Mouse (Mus musculus): Measurements from ENCODE around the gene Jpt1.

Gene Jpt1

GRCm38 (mm10) chr11:115475758-115476237 lies 38.4 kb downstream of the Jpt1 start:
- no peak for DNase-seq (ENCODE audit: low read depth, low spot score)

GRCm38 (mm10) chr11:115475025-115475757 lies 39.0 kb downstream of the Jpt1 start, which contains the start of gene Armc7:
Armc7 (plus strand) TSS chr11:115475667.
- peak; percentile 95 for DNase-seq (ENCODE audit: low read depth, low spot score)

- peak; percentile 96 for DNase-seq (ENCODE audit: low read depth, low spot score)
Measured at GRCm38 (mm10) chr11:115473626-115474275, 40.4 kb downstream of the Jpt1 start.

- no peak for DNase-seq (ENCODE audit: low read depth, low spot score)
Measured at GRCm38 (mm10) chr11:115472183-115472582, 42.0 kb downstream of the Jpt1 start.

- no peak for DNase-seq (ENCODE audit: low read depth, low spot score)
Measured at GRCm38 (mm10) chr11:115467217-115467618, 47.0 kb downstream of the Jpt1 start.

- DNase-seq (ENCODE audit: low read depth, low spot score), result peak; percentile 52
Measured at GRCm38 (mm10) chr11:115464851-115465250, 49.3 kb downstream of the Jpt1 start.

- DNase-seq (ENCODE audit: low read depth, low spot score), result peak; percentile 76
Measured at GRCm38 (mm10) chr11:115463397-115463796, 50.8 kb downstream of the Jpt1 start.

GRCm38 (mm10) chr11:115462243-115462891 lies 51.8 kb downstream of the Jpt1 start, which contains the start of gene Slc16a5:
Slc16a5 (plus strand) TSS chr11:115462474.
- peak; percentile 44 for DNase-seq (ENCODE audit: low read depth, low spot score)

- peak; percentile 45 for DNase-seq (ENCODE audit: low read depth, low spot score)
Measured at GRCm38 (mm10) chr11:115461846-115462242, 52.3 kb downstream of the Jpt1 start.

- no peak for DNase-seq (ENCODE audit: low read depth, low spot score)
Measured at GRCm38 (mm10) chr11:115460976-115461375, 53.2 kb downstream of the Jpt1 start.

GRCm38 (mm10) chr11:115457405-115457804 lies 56.8 kb downstream of the Jpt1 start:
- DNase-seq (ENCODE audit: low read depth, low spot score), result no peak

GRCm38 (mm10) chr11:115456182-115456581 lies 58.0 kb downstream of the Jpt1 start:
- no peak for DNase-seq (ENCODE audit: low read depth, low spot score)

GRCm38 (mm10) chr11:115455619-115456018 lies 58.6 kb downstream of the Jpt1 start:
- DNase-seq (ENCODE audit: low read depth, low spot score), result no peak

- DNase-seq (ENCODE audit: low read depth, low spot score), result peak; percentile 29
Measured at GRCm38 (mm10) chr11:115454822-115455221, 59.4 kb downstream of the Jpt1 start.

GRCm38 (mm10) chr11:115453306-115453705 lies 60.9 kb downstream of the Jpt1 start:
- no peak for DNase-seq (ENCODE audit: low read depth, low spot score)

GRCm38 (mm10) chr11:115452281-115452860 lies 61.8 kb downstream of the Jpt1 start:
- no peak for DNase-seq (ENCODE audit: low read depth, low spot score)

GRCm38 (mm10) chr11:115451781-115452241 lies 62.4 kb downstream of the Jpt1 start:
- peak; percentile 84 for DNase-seq (ENCODE audit: low read depth, low spot score)

GRCm38 (mm10) chr11:115450176-115450575 lies 64.0 kb downstream of the Jpt1 start:
- no peak for DNase-seq (ENCODE audit: low read depth, low spot score)

- no peak for DNase-seq (ENCODE audit: low read depth, low spot score)
Measured at GRCm38 (mm10) chr11:115448998-115449397, 65.2 kb downstream of the Jpt1 start.

GRCm38 (mm10) chr11:115448075-115448474 lies 66.1 kb downstream of the Jpt1 start:
- DNase-seq (ENCODE audit: low read depth, low spot score), result no peak

Data from CD4-positive, CD25-positive, alpha-beta regulatory T cell, adult 2 months (primary cell).